Mouse (Mus musculus): ENCODE results near the gene Tgfbr3l.

- TF ChIP-seq ZC3H11A (IDR thresholded peaks at IDR 0.05; ENCODE audit: borderline replicate concordance, low read depth, low read length) (no peak), CHD2 (IDR thresholded peaks at IDR 0.05; ENCODE audit: low read depth, low read length) (no peak), MAFK (IDR thresholded peaks at IDR 0.05; ENCODE audit: insufficient read depth, low read depth, low read length) (no peak), HCFC1 (IDR thresholded peaks at IDR 0.05; ENCODE audit: borderline replicate concordance, insufficient read depth, low read length) (no peak)
Observed at GRCm38 (mm10) chr8:4226739-4227347, 21.2 kb upstream of the Tgfbr3l start, which contains the start of gene Lrrc8e.
